Mouse (Mus musculus): ENCODE measurements around the gene Adgrv1.

DNA sequence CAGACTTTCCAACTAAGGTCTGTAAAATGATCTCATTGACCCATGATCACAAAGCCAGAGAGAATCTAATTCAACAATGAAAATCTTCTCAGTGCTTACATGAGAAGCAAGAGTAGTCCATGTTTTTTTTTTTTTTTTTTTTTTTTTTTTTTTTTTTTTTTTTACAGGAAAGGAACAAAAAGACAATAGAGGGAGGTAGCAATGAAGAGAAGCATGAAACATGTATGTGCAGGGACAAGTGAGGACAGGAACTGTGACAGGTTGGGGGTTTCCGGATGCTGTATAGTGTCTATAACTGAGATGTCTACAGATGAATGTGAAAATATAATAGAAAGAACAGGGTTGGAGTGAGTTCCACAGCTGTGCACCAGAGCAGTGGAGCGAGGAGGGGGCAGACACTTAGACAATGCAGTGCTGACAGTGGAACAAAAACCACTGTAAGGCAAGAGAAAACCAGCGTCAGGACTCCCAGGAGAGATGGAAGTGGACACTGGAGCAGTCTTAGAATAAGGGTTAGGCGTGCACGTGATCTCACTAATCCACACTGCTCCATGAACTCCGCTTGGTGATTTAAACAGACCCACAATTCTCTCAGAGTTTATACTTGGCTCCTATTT is 490.6 kb downstream of the Adgrv1 start:
- TF ChIP-seq CTCF (IDR thresholded peaks at IDR 0.05; ENCODE audit: extremely low read depth, insufficient read length, insufficient replicate concordance, low read depth, low read length), result no peak
- no peak for TF ChIP-seq POLR2A (IDR thresholded peaks at IDR 0.05; ENCODE audit: low read depth, low read length)
